Mouse (Mus musculus): ENCODE results near the gene 1700025B11Rik. TPM values are rescaled to one million over a fixed set of nuclear protein-coding genes. Genes with fewer than 3 reads are reported as not detected.
"Not testable (repeated sequence)": the region's sequence is repeated elsewhere in the genome, so short reads cannot be mapped to it uniquely, and the experiment has no call there.

Gene 1700025B11Rik
- polyA plus RNA-seq, 1 experiment: not detected

- Histone ChIP-seq H3K27ac (ENCODE audit: insufficient read depth, low read length) (no peak overlapping the region), H3K4me1 (ENCODE audit: control insufficient read depth, insufficient read depth, low read length) (no peaks in the 10 kb centered on the region), H3K4me3 (ENCODE audit: insufficient read depth, low read length) (no peak overlapping the region)
- TF ChIP-seq POLR2A (IDR thresholded peaks at IDR 0.05; ENCODE audit: extremely low read depth, insufficient read depth, low read length): no peak
- no peak for TF ChIP-seq CTCF (IDR thresholded peaks at IDR 0.05; ENCODE audit: extremely low read depth, insufficient read depth, low read length)
These were observed 17.6 kb upstream of the 1700025B11Rik start for GRCm38 (mm10) chr15:77579311-77579710.

GRCm38 (mm10) chr15:77578801-77579200 lies 17.1 kb upstream of the 1700025B11Rik start:
- TF ChIP-seq CTCF (IDR thresholded peaks at IDR 0.05; ENCODE audit: extremely low read depth, insufficient read depth, low read length): no peak
- TF ChIP-seq POLR2A (IDR thresholded peaks at IDR 0.05; ENCODE audit: extremely low read depth, insufficient read depth, low read length): no peak

GRCm38 (mm10) chr15:77563219-77563618 lies 1.5 kb upstream of the 1700025B11Rik start:
- H3K4me3 ChIP-seq (ENCODE audit: insufficient read depth, low read length): no peak overlapping the region
- H3K27ac ChIP-seq (ENCODE audit: insufficient read depth, low read length): no peak overlapping the region
- H3K4me1 ChIP-seq (ENCODE audit: control insufficient read depth, insufficient read depth, low read length): no peaks in the 10 kb centered on the region
- TF ChIP-seq POLR2A (IDR thresholded peaks at IDR 0.05; ENCODE audit: extremely low read depth, insufficient read depth, low read length): no peak
- 0 out of 2 replicates have a peak, but pooled peaks have one; percentile 6 for TF ChIP-seq CTCF (IDR thresholded peaks at IDR 0.05; ENCODE audit: extremely low read depth, insufficient read depth, low read length)

More at GRCm38 (mm10) chr15:77578801-77579200, 17.1 kb upstream of the 1700025B11Rik start:
- no peak overlapping the region for H3K4me3 ChIP-seq (ENCODE audit: insufficient read depth, low read length)
- no peaks in the 10 kb centered on the region for H3K4me1 ChIP-seq (ENCODE audit: control insufficient read depth, insufficient read depth, low read length)
- H3K27ac ChIP-seq (ENCODE audit: insufficient read depth, low read length): no peak overlapping the region

GRCm38 (mm10) chr15:77539221-77539620 lies 22.5 kb downstream of the 1700025B11Rik start:
- H3K4me1 ChIP-seq (ENCODE audit: control insufficient read depth, insufficient read depth, low read length); H3K27ac ChIP-seq (ENCODE audit: insufficient read depth, low read length); H3K4me3 ChIP-seq (ENCODE audit: insufficient read depth, low read length): not testable (repeated sequence)

- Histone ChIP-seq H3K4me3 (ENCODE audit: insufficient read depth, low read length) (no peak within 1 kb of the TSS), H3K27ac (ENCODE audit: insufficient read depth, low read length) (no peak within 1 kb of the TSS), H3K4me1 (ENCODE audit: control insufficient read depth, insufficient read depth, low read length) (no peaks in the 10 kb centered on the region)
- no peak for TF ChIP-seq CTCF (IDR thresholded peaks at IDR 0.05; ENCODE audit: extremely low read depth, insufficient read depth, low read length)
- TF ChIP-seq POLR2A (IDR thresholded peaks at IDR 0.05; ENCODE audit: extremely low read depth, insufficient read depth, low read length): no peak
These were observed 28.5 kb downstream of the 1700025B11Rik start, which contains the start of gene Apol7c for GRCm38 (mm10) chr15:77533216-77533615. Apol7c (minus strand) TSS chr15:77533316.

GRCm38 (mm10) chr15:77523186-77523843 lies 38.4 kb downstream of the 1700025B11Rik start:
- H3K4me3 ChIP-seq (ENCODE audit: insufficient read depth, low read length); H3K4me1 ChIP-seq (ENCODE audit: control insufficient read depth, insufficient read depth, low read length); H3K27ac ChIP-seq (ENCODE audit: insufficient read depth, low read length): not testable (repeated sequence)
- peak; percentile 46 for TF ChIP-seq CTCF (IDR thresholded peaks at IDR 0.05; ENCODE audit: extremely low read depth, insufficient read depth, low read length)

GRCm38 (mm10) chr15:77520596-77520995 lies 41.1 kb downstream of the 1700025B11Rik start:
- not testable (repeated sequence) for H3K4me1 ChIP-seq (ENCODE audit: control insufficient read depth, insufficient read depth, low read length); H3K4me3 ChIP-seq (ENCODE audit: insufficient read depth, low read length); H3K27ac ChIP-seq (ENCODE audit: insufficient read depth, low read length)

Other genes starting within 250 kb of the 1700025B11Rik start
- 1.1 and 1.2 TPM in 2 replicates for gene Apol7a, start 162.8 kb downstream of the 1700025B11Rik start, polyA plus RNA-seq (2012; rRNA removed)
- gene Apol9a, start 150.8 kb downstream of the 1700025B11Rik start, polyA plus RNA-seq (2012; rRNA removed): 0.40 and 0.46 TPM in 2 replicates
- gene Apol7b, start 114.4 kb downstream of the 1700025B11Rik start, polyA plus RNA-seq (2012; rRNA removed): 0.11 and 0.15 TPM in 2 replicates
- not detected in 2 replicates for gene Apol10a, start 84.8 kb downstream of the 1700025B11Rik start, polyA plus RNA-seq (2012; rRNA removed)
- gene Apol11a, start 53.6 kb downstream of the 1700025B11Rik start, polyA plus RNA-seq (2012; rRNA removed): not detected in 2 replicates
- gene Apol7c, start 28.6 kb downstream of the 1700025B11Rik start, polyA plus RNA-seq (2012; rRNA removed): not detected in 2 replicates
- gene Apol10b, start 34.2 kb upstream of the 1700025B11Rik start, polyA plus RNA-seq (2012; rRNA removed): 0.21 and 0.28 TPM in 2 replicates
- gene Gm36245, start 37.4 kb upstream of the 1700025B11Rik start, polyA plus RNA-seq (2012; rRNA removed): not detected in 2 replicates
- gene Apol11b, start 81.4 kb upstream of the 1700025B11Rik start, polyA plus RNA-seq (2012; rRNA removed): 0.06 TPM in 1 of 2 replicates, not detected in the other
- 0.17 TPM in 2 replicates for gene Apol7e, start 137.0 kb upstream of the 1700025B11Rik start, polyA plus RNA-seq (2012; rRNA removed)
- 0.62 and 0.69 TPM in 2 replicates for gene Apol9b, start 167.1 kb upstream of the 1700025B11Rik start, polyA plus RNA-seq (2012; rRNA removed)
- gene Apol8, start 195.1 kb upstream of the 1700025B11Rik start, polyA plus RNA-seq (2012; rRNA removed): 4.8 and 6.2 TPM in 2 replicates

Measured in cortical plate, adult 2 months (tissue).